Mouse (Mus musculus) forebrain, embryonic 11.5 days (tissue): ENCODE measurements around the gene Srsf9. TPM values are rescaled to one million over a fixed set of nuclear protein-coding genes. Genes with fewer than 3 reads are reported as not detected.
"Not testable (repeated sequence)": the region's sequence is repeated elsewhere in the genome, so short reads cannot be mapped to it uniquely, and the experiment has no call there.

ENCODE experiments used
- ATAC-seq: fragments of 200-750 bp; cut with Nextera tagmentation; replicated peaks from 2 replicates; pipeline ENCODE4 v1.8.0; 2017; ENCODE audit warnings: moderate TSS enrichment; ENCODE audit not compliant: low FRiP score
- DNase-seq: peaks from one replicate; pipeline ENCODE4 v3.0.0-alpha.2; 2017; ENCODE audit warnings: low spot score
- H3K27ac ChIP-seq: fragments of 300-500 bp; sonication (generic); 2 replicates; pipeline ENCODE4 v1.5.1; 2014; ENCODE audit warnings: low read depth, low read length
- H3K27me3 ChIP-seq: fragments of 300-500 bp; sonication (generic); 2 replicates; pipeline ENCODE4 v1.6.1; 2014; ENCODE audit warnings: mild to moderate bottlenecking, low read length, mixed read lengths; ENCODE audit not compliant: control insufficient read depth, insufficient read depth
- H3K36me3 ChIP-seq: fragments of 300-500 bp; sonication (generic); 2 replicates; pipeline ENCODE4 v1.6.1; 2014; ENCODE audit warnings: mild to moderate bottlenecking, low read length, moderate library complexity, mixed read lengths; ENCODE audit not compliant: control insufficient read depth, insufficient read depth
- H3K4me1 ChIP-seq: fragments of 300-500 bp; sonication (generic); replicated peaks from 2 replicates; pipeline ENCODE4 v1.6.1; 2014; ENCODE audit warnings: low read length, mixed read lengths; ENCODE audit not compliant: control insufficient read depth, insufficient read depth
- H3K4me2 ChIP-seq: fragments of 300-500 bp; sonication (generic); 2 replicates; pipeline ENCODE4 v1.6.1; 2014; ENCODE audit warnings: low read depth, mild to moderate bottlenecking, low read length, moderate library complexity, mixed read lengths; ENCODE audit not compliant: severe bottlenecking
- H3K4me3 ChIP-seq: fragments of 300-500 bp; sonication (generic); 2 replicates; pipeline ENCODE4 v1.5.1; 2014; ENCODE audit warnings: low read depth, low read length
- H3K9ac ChIP-seq: fragments of 300-500 bp; sonication (generic); 2 replicates; pipeline ENCODE4 v1.6.1; 2014; ENCODE audit warnings: low read length
- H3K9me3 ChIP-seq: fragments of 300-500 bp; sonication (generic); 2 replicates; pipeline ENCODE4 v1.6.1; 2016; ENCODE audit warnings: low read length, mixed read lengths; ENCODE audit not compliant: control insufficient read depth
- WGBS: fragments of 180-500 bp; shearing (Covaris S2); extraction: QIAGEN DNeasy Blood & Tissue Kit; methylation state at CpG from one replicate; pipeline ENCODE4 v1.1.7; 2014; 5-methylcytosine and 5-hydroxymethylcytosine counted together
- polyA plus RNA-seq: library from polyadenylated mRNA; unstranded; fragments of >200 nt; fragmentation: Nextera tagmentation; extraction: Ambion mirVana; gene quantifications from 2 replicates; pipeline ENCODE4 v1.2.1, GENCODE M21; 2014

Gene Srsf9
- polyA plus RNA-seq, 1 experiment from 2014 or later: 388 TPM

DNA sequence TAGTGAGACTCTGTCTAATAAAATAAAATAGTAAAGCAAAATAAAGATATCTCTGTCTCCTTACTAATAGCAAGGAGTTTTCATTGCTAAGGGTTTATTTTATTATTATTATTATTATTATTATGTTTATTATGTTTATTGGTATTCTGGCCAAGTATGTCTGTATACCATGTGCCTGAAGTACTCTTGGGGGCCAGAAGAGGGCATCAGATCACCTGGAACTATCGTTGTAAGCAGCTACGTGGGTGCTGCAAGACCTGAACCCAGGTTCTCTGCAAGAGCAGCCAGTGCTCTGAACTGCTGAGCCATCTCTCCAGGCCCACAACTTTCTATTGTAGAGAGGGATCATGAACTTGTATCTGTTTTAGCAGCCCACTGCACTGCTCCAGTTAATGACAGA is 48.5 kb downstream of the Srsf9 start:
- no peaks in the 10 kb centered on the region for H3K9me3 ChIP-seq
- no peak overlapping the region; the same call in 1 of the 2 replicates for H3K27ac ChIP-seq
- H3K36me3 ChIP-seq: no peaks in the 10 kb centered on the region
- DNase-seq: no peak
- H3K4me2 ChIP-seq: no peak overlapping the region
- no peaks in the 10 kb centered on the region for H3K27me3 ChIP-seq
- no peak overlapping the region for H3K4me3 ChIP-seq
- no peak for ATAC-seq
- 95% methylated on average over 2 of the region's 2 CpGs for WGBS
- peaks cover 7% of the 10 kb centered on the region; the same call in 1 of the 2 replicates for H3K4me1 ChIP-seq
- no peak overlapping the region for H3K9ac ChIP-seq

DNA sequence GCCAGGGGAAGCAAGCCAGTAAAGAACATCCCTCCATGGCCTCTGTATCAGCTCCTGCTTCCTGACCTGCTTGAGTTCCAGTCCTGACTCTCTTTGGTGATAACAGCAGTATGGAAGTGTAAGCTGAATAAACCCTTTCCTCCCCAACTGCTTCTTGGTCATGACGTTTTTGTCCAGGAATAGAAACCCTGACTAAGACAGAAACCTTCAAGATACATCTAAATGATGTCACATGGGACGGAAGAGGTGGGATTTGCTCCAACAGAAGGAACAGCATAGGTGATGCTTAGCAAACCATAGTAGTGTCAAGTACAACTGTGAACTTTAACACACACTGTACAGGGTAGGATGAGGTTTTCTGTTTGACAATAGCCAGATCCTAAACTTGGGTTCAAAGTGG is 51.9 kb downstream of the Srsf9 start:
- ATAC-seq, DNase-seq, H3K27me3 ChIP-seq, H3K36me3 ChIP-seq, H3K27ac ChIP-seq, H3K4me3 ChIP-seq, H3K4me1 ChIP-seq, H3K9ac ChIP-seq, H3K4me2 ChIP-seq, H3K9me3 ChIP-seq: not testable (repeated sequence)
- WGBS: 86% methylated on average over 2 of the region's 2 CpGs

Other genes starting within 250 kb of the Srsf9 start
- gene Gm10401, start 228.9 kb upstream of the Srsf9 start, polyA plus RNA-seq: 22.0 and 33.1 TPM in 2 replicates
- 30.1 and 31.5 TPM in 2 replicates for gene Acads, start 207.8 kb upstream of the Srsf9 start, polyA plus RNA-seq
- gene Unc119b, start 192.2 kb upstream of the Srsf9 start, polyA plus RNA-seq: 81.2 and 83.3 TPM in 2 replicates
- 56.3 and 56.4 TPM in 2 replicates for gene Mlec, start 169.0 kb upstream of the Srsf9 start, polyA plus RNA-seq
- 1.2 and 1.5 TPM in 2 replicates for gene Cabp1, start 132.8 kb upstream of the Srsf9 start, polyA plus RNA-seq
- gene Pop5, start 91.3 kb upstream of the Srsf9 start, polyA plus RNA-seq: 98.4 and 105 TPM in 2 replicates
- 109 and 110 TPM in 2 replicates for gene Rnf10, start 54.3 kb upstream of the Srsf9 start, polyA plus RNA-seq
- gene Coq5, start 47.5 kb upstream of the Srsf9 start, polyA plus RNA-seq: 57.1 and 58.2 TPM in 2 replicates
- gene Dynll1, start 26.2 kb upstream of the Srsf9 start, polyA plus RNA-seq: 1,518 and 1,534 TPM in 2 replicates
- 51.5 and 51.6 TPM in 2 replicates for gene Gatc, start 14.0 kb downstream of the Srsf9 start, polyA plus RNA-seq
- 56.4 and 59.4 TPM in 2 replicates for gene Triap1, start 14.0 kb downstream of the Srsf9 start, polyA plus RNA-seq
- 674 and 731 TPM in 2 replicates for gene Cox6a1, start 21.8 kb downstream of the Srsf9 start, polyA plus RNA-seq
- gene Msi1, start 102.4 kb downstream of the Srsf9 start, polyA plus RNA-seq: 202 and 219 TPM in 2 replicates
- gene Pla2g1b, start 139.1 kb downstream of the Srsf9 start, polyA plus RNA-seq: not detected in 2 replicates
- gene Sirt4, start 157.5 kb downstream of the Srsf9 start, polyA plus RNA-seq: 20.6 and 22.0 TPM in 2 replicates
- 11.9 and 12.3 TPM in 2 replicates for gene Pxn, start 179.5 kb downstream of the Srsf9 start, polyA plus RNA-seq
- gene Rplp0, start 232.3 kb downstream of the Srsf9 start, polyA plus RNA-seq: 1,156 and 1,197 TPM in 2 replicates
- gene Gcn1l1, start 238.1 kb downstream of the Srsf9 start, polyA plus RNA-seq: 54.8 and 62.4 TPM in 2 replicates